Mouse (Mus musculus) heart, adult 2 months (tissue): ENCODE results near the gene Tmem50b. TPM values are rescaled to one million over a fixed set of nuclear protein-coding genes. Genes with fewer than 3 reads are reported as not detected.
A peak's percentile ranks its signal among the peaks of the same experiment; 100 is the strongest.

Experiments used
- DNase-seq, 2 experiments: peaks; one replicate each; pipeline ENCODE4 v3.0.0; 2021
- H3K27ac ChIP-seq: fragments of 200-600 bp; 2 replicates; pipeline ENCODE4 v1.8.1; 2022
- H3K27me3 ChIP-seq: fragments of 200-500 bp; 2 replicates; pipeline ENCODE4 v1.6.1; 2012; ENCODE audit warnings: mild to moderate bottlenecking, low read length, inconsistent platforms, mixed read lengths; ENCODE audit not compliant: control insufficient read depth, insufficient read depth
- H3K36me3 ChIP-seq: fragments of 200-500 bp; 2 replicates; pipeline ENCODE4 v1.6.1; 2012; ENCODE audit warnings: low read length, inconsistent platforms; ENCODE audit not compliant: control insufficient read depth, insufficient read depth
- H3K4me1 ChIP-seq: fragments of 200-500 bp; 2 replicates; pipeline ENCODE4 v1.6.1; 2011; ENCODE audit warnings: low read length; ENCODE audit not compliant: control insufficient read depth, insufficient read depth
- H3K4me3 ChIP-seq: fragments of 200-600 bp; 2 replicates; pipeline ENCODE4 v1.8.1; 2022
- H3K79me2 ChIP-seq: fragments of 200-500 bp; replicated peaks from 2 replicates; pipeline ENCODE4 v1.6.1; 2012; ENCODE audit warnings: mild to moderate bottlenecking, inconsistent platforms, low read length, moderate library complexity, mixed read lengths; ENCODE audit not compliant: control insufficient read depth, insufficient read depth
- H3K9ac ChIP-seq: fragments of 200-500 bp; 2 replicates; pipeline ENCODE4 v1.6.1; 2012; ENCODE audit warnings: low read depth, mild to moderate bottlenecking, control low read depth, inconsistent platforms, low read length, mixed read lengths
- CTCF ChIP-seq: fragments of 200-600 bp; IDR thresholded peaks from 2 replicates; pipeline ENCODE4 v1.8.1; 2022; ENCODE audit warnings: antibody characterized with exemption, mild to moderate bottlenecking, moderate library complexity
- EP300 ChIP-seq: fragments of 200-500 bp; IDR thresholded peaks from 2 replicates; pipeline ENCODE4 v1.6.1; 2011; ENCODE audit warnings: low read depth, low read length, control low read depth; ENCODE audit not compliant: insufficient read depth
- POLR2A ChIP-seq: fragments of 200-500 bp; IDR thresholded peaks from 2 replicates; pipeline ENCODE4 v1.6.1; 2011; ENCODE audit warnings: mild to moderate bottlenecking, low read depth, low read length, control low read depth; ENCODE audit not compliant: insufficient read depth
- WGBS: fragments of 180-500 bp; shearing (Covaris S2); methylation state at CpG from one replicate; pipeline ENCODE4 v1.1.7; 2018; 5-methylcytosine and 5-hydroxymethylcytosine counted together
- intact Hi-C: fragments of 180-260 bp; cut with DNase I; formaldehyde crosslinking; loops from one replicate; pipeline ENCODE4 v1.15.1; 2025
- polyA plus RNA-seq: library from polyadenylated mRNA; depleted of rRNA; stranded (reverse); fragments of >200 nt; gene quantifications from 2 replicates; pipeline ENCODE4 v1.2.3, GENCODE M21; 2012
- total RNA-seq, 2 experiments: library from RNA; stranded (reverse); gene quantifications; 2 replicates each; pipeline ENCODE4 v1.2.3; 2021

The Tmem50b gene
- total and polyA plus RNA-seq, 3 experiments, result 47.0 to 63.4 (median 62.7) TPM

DNA sequence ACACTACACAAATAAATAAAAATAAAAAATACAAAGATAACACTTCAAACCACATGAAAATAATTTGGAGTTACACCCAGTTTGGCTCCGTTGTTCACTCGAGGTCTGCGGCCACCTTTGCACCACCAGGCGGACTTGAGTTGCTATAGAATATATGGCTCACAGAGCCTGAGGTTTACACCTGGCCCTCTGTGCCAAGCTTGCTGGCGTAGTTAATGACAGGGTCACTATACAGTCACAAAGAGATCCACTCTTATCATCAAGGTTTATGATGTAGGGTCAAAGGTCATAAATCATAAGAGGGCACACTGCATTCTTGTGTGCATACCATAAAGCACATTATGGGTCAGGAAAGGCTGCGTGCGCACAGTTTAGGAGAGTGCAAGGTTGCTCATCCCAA is 31.6 kb downstream of the Tmem50b start:
- intact Hi-C loops, result no loop called here
- no peaks in the 10 kb centered on the region for H3K79me2 ChIP-seq
- WGBS, result 88% methylated on average over 7 of the region's 7 CpGs
- no peak overlapping the region for H3K4me3 ChIP-seq
- no peak overlapping the region for H3K27ac ChIP-seq
- H3K36me3 ChIP-seq, result peaks cover 8% of the 10 kb centered on the region; the same call in 1 of the 2 replicates
- H3K4me1 ChIP-seq, result peaks cover 2% of the 10 kb centered on the region; the same call in 1 of the 2 replicates
- no peaks in the 10 kb centered on the region for H3K27me3 ChIP-seq
- H3K9ac ChIP-seq, result no peak overlapping the region
- DNase-seq, result no peak
- TF ChIP-seq POLR2A (no peak), EP300 (no peak), CTCF (no peak)

- Histone ChIP-seq H3K9ac (no peak overlapping the region), H3K27me3 (no peaks in the 10 kb centered on the region), H3K4me1 (peaks cover 2% of the 10 kb centered on the region; the same call in 1 of the 2 replicates), H3K79me2 (no peaks in the 10 kb centered on the region), H3K36me3 (peaks cover 8% of the 10 kb centered on the region; the same call in 1 of the 2 replicates), H3K27ac (no peak overlapping the region), H3K4me3 (no peak overlapping the region)
- TF ChIP-seq POLR2A (no peak), EP300 (no peak), CTCF (no peak)
- DNase-seq, result no peak
- intact Hi-C loops, result no loop called here
- WGBS, result 45% methylated on average over 9 of the region's 9 CpGs
Measured at GRCm38 (mm10) chr16:91565292-91565951, 32.2 kb downstream of the Tmem50b start.

- intact Hi-C loops, result no loop called here
- peaks cover 8% of the 10 kb centered on the region; the same call in 1 of the 2 replicates for H3K36me3 ChIP-seq
Measured at GRCm38 (mm10) chr16:91564580-91565291, 32.9 kb downstream of the Tmem50b start.

GRCm38 (mm10) chr16:91561541-91562457 is 35.8 kb downstream of the Tmem50b start:
- DNase-seq, result peak in 1 of 2 experiments; percentile 21
- no peaks in the 10 kb centered on the region for H3K79me2 ChIP-seq
- intact Hi-C loops, result loop anchor here (1.0 to 2.0 kb wide), 2 partner anchors 33 to 49 kb away; no protein-coding TSS in a partner anchor
- 76% methylated on average over 38 of the region's 38 CpGs for WGBS
- peaks cover 2% of the 10 kb centered on the region; the same call in 1 of the 2 replicates for H3K4me1 ChIP-seq
- H3K36me3 ChIP-seq, result peaks cover 11% of the 10 kb centered on the region; the same call in 1 of the 2 replicates
- no peak overlapping the region for H3K27ac ChIP-seq
- H3K9ac ChIP-seq, result no peak overlapping the region
- TF ChIP-seq EP300, result no peak
- no peak for TF ChIP-seq POLR2A
- no peak for TF ChIP-seq CTCF
- H3K27me3 ChIP-seq, result no peaks in the 10 kb centered on the region
- H3K4me3 ChIP-seq, result no peak overlapping the region

More at GRCm38 (mm10) chr16:91564580-91565291, 32.9 kb downstream of the Tmem50b start:
- TF ChIP-seq EP300 (no peak), POLR2A (no peak)
- H3K4me3 ChIP-seq, result no peak overlapping the region
- 65% methylated on average over 4 of the region's 4 CpGs for WGBS
- H3K79me2 ChIP-seq, result no peaks in the 10 kb centered on the region
- H3K9ac ChIP-seq, result no peak overlapping the region
- DNase-seq, result no peak
- peaks cover 2% of the 10 kb centered on the region; the same call in 1 of the 2 replicates for H3K4me1 ChIP-seq
- no peaks in the 10 kb centered on the region for H3K27me3 ChIP-seq
- H3K27ac ChIP-seq, result no peak overlapping the region; the same call in 1 of the 2 replicates

GRCm38 (mm10) chr16:91561099-91561498 is 36.5 kb downstream of the Tmem50b start:
- peak in 1 of 2 experiments; percentile 48 for DNase-seq
- intact Hi-C loops, result loop anchor here (1.0 to 2.0 kb wide), 2 partner anchors 32 to 49 kb away; no protein-coding TSS in a partner anchor
- Histone ChIP-seq H3K27me3 (no peaks in the 10 kb centered on the region), H3K79me2 (no peaks in the 10 kb centered on the region), H3K9ac (no peak overlapping the region), H3K4me1 (peaks cover 3% of the 10 kb centered on the region; the same call in 1 of the 2 replicates), H3K27ac (no peak overlapping the region), H3K36me3 (peaks cover 14% of the 10 kb centered on the region; the same call in 1 of the 2 replicates), H3K4me3 (no peak overlapping the region)
- WGBS, result 37% methylated on average over 9 of the region's 9 CpGs
- TF ChIP-seq CTCF, result peak; percentile 71
- TF ChIP-seq EP300, result peak; percentile 88
- no peak for TF ChIP-seq POLR2A
